Mouse (Mus musculus) spleen, postnatal 4 days (tissue): ENCODE data around the gene Scmh1.

Experiments used
- DNase-seq, 2 experiments: peaks; one replicate each; pipeline ENCODE4 v3.0.0; 2022; ENCODE audit warnings: low spot score in 2 of 2

Gene Scmh1

GRCm38 (mm10) chr4:120405806-120406638 lies 941 bp downstream of the Scmh1 start:
- peak in 1 of 2 experiments; percentile 51 for DNase-seq

- DNase-seq = no peak
Observed at GRCm38 (mm10) chr4:120406639-120407273, 1.7 kb downstream of the Scmh1 start.

- DNase-seq = no peak
Observed at GRCm38 (mm10) chr4:120418053-120418452, 13.0 kb downstream of the Scmh1 start.

GRCm38 (mm10) chr4:120420193-120420592 lies 15.1 kb downstream of the Scmh1 start:
- DNase-seq = no peak

- DNase-seq = no peak
Observed at GRCm38 (mm10) chr4:120420685-120421084, 15.6 kb downstream of the Scmh1 start.

GRCm38 (mm10) chr4:120430601-120431000 lies 25.5 kb downstream of the Scmh1 start:
- no peak for DNase-seq

- DNase-seq = no peak
Observed at GRCm38 (mm10) chr4:120432599-120433373, 27.7 kb downstream of the Scmh1 start.

- no peak for DNase-seq
Observed at GRCm38 (mm10) chr4:120461741-120462140, 56.7 kb downstream of the Scmh1 start.

- no peak for DNase-seq
Observed at GRCm38 (mm10) chr4:120472946-120473345, 67.9 kb downstream of the Scmh1 start.

GRCm38 (mm10) chr4:120487707-120488106 lies 82.6 kb downstream of the Scmh1 start:
- DNase-seq = no peak

GRCm38 (mm10) chr4:120506955-120507354 lies 101.9 kb downstream of the Scmh1 start:
- no peak for DNase-seq

- DNase-seq = no peak
Observed at GRCm38 (mm10) chr4:120511203-120511602, 106.1 kb downstream of the Scmh1 start.

- DNase-seq = no peak
Observed at GRCm38 (mm10) chr4:120514366-120514765, 109.3 kb downstream of the Scmh1 start.

- DNase-seq = no peak
Observed at GRCm38 (mm10) chr4:120516491-120516890, 111.4 kb downstream of the Scmh1 start.

- DNase-seq = no peak
Observed at GRCm38 (mm10) chr4:120516907-120517306, 111.8 kb downstream of the Scmh1 start.

- DNase-seq = no peak
Observed at GRCm38 (mm10) chr4:120517335-120517734, 112.3 kb downstream of the Scmh1 start.

- no peak for DNase-seq
Observed at GRCm38 (mm10) chr4:120521761-120522160, 116.7 kb downstream of the Scmh1 start.

- DNase-seq = no peak
Observed at GRCm38 (mm10) chr4:120522351-120522750, 117.3 kb downstream of the Scmh1 start.

GRCm38 (mm10) chr4:120523092-120523491 lies 118.0 kb downstream of the Scmh1 start:
- DNase-seq = no peak

- no peak for DNase-seq
Observed at GRCm38 (mm10) chr4:120528171-120528570, 123.1 kb downstream of the Scmh1 start.

- no peak for DNase-seq
Observed at GRCm38 (mm10) chr4:120531986-120532385, 126.9 kb downstream of the Scmh1 start, which contains the start of gene Slfnl1. TSS of gene Slfnl1 (plus strand) at chr4:120532231.

- DNase-seq = no peak
Observed at GRCm38 (mm10) chr4:120538664-120539063, 133.6 kb downstream of the Scmh1 start.
